Mouse (Mus musculus) kidney, adult 18-20 months (tissue): ENCODE data around the gene Gm43552.
A peak's percentile ranks its signal among the peaks of the same experiment; 100 is the strongest.
"Not testable (repeated sequence)": the region's sequence is repeated elsewhere in the genome, so short reads cannot be mapped to it uniquely, and the experiment has no call there.

Source experiments
- DNase-seq: peaks from one replicate; pipeline ENCODE4 v3.0.0; 2021

The Gm43552 gene

DNA sequence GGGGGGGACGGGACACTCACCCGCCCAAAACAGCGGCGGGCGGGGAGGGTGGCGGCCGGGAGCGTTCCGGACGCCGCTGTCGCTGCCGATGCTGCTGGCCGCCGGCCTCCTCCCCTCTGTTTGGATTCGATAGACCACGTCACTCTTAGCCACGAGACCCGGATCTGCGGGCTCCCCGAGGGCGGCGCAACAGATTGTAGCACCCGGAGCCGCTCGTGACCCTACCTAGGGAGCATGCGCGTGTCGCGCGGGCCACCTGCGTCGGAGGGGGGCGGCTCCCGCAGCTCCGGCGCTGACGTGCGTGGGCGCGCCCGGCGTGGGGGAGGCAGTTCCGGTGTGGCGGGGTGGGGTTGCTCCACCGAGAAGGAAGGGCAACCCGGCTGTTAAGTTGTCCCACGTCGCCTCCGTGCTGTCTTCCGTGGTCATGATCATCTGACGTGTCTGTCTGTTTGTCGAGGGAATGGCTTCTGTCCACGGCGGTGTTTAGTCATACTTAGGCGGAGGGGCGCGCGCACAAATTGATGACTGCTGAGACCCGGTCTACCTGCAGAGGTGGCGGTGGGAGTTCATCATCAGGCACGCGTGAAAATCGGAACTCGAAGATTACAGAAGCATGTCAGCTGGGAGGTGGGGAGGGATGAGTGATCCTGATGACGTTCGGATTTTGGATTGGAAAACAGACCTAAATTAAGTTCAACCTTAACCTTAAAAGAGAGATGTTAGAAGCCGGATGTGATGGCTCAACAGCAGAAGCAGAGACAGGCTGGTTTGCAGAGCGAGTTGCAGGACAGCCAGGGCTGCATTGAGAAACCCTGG is at the start of gene Gm43552:
Gene Gm43552, minus strand, starts transcription at position 118 of the 816 bp plus-strand sequence.
- peak; percentile 95 for DNase-seq

DNA sequence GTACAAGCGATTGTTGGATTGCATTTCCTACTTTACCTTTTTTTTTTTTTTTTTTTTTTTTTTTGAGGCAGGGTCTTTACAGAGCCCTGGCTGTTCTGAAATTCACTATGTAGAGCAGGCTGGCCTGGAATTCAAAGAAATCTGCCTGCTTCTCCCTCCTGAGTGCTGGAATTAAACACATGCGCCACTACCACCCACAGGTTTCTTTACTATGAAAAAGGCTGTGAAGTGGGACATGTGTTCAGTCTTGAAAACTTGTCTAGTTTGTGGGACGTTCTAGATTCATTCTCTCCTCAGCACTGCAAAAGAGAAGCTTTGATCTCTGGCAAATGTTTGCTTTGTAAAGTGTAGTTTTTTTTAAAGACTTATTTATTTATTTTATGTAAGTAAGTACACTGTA is 49.3 kb upstream of the Gm43552 start:
- DNase-seq = no peak

DNA sequence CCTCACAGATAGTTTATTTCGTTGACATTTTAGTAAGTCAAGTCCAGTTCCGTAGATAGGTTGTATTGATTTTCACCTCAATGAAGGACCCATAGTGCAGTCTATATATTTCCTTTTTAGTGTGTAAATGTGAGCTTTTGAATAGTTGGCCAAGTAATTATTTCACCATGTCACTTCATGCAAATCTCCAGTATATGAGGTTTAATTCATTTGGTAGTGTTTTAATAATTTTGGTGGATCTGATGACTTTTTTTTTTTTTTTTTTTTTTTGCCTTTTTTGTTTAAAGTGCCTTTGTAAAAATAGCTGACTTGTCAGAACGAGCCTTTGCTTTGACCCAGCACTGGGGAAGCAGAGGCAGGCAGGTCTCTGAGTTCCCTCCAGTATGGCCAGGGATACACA is 47.2 kb upstream of the Gm43552 start:
- no peak for DNase-seq

DNA sequence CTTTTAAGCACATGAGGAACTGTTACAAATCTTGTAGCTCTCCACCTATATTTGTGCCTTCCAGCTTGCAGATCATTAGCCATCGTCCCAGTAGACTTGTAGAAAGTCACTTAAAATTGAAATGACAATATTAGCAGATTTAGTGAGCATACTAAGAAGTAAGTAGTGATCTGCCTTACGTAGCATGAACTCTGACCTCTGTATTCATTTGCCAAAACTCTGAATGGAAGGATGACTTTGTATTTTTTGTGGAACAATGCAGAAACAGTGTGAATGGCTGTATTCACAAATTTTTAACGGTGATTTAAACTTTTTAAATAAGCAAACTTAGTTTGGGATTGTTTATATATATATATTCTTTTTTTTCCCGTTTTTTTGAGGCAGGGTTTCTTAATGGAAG is 46.2 kb upstream of the Gm43552 start:
- DNase-seq = no peak

DNA sequence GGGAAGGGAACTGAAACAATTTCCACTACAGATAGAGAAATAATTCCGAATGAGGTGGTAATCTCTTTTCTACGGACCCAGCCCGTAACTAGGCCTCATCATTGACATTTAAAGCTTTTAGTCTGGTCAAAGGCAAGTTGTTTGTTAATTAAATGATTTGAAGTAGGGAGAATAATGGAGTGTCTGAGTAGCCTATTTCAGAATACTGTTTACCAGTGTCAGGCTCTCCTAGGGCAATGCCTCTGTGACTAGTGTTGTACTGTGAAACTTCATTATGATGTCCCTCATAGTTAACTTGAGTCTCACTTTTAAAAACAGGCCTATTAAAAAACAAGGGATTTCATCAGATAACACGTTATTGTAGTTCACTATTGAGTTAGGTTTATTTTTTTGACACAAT is 45.5 kb upstream of the Gm43552 start:
- no peak for DNase-seq

DNA sequence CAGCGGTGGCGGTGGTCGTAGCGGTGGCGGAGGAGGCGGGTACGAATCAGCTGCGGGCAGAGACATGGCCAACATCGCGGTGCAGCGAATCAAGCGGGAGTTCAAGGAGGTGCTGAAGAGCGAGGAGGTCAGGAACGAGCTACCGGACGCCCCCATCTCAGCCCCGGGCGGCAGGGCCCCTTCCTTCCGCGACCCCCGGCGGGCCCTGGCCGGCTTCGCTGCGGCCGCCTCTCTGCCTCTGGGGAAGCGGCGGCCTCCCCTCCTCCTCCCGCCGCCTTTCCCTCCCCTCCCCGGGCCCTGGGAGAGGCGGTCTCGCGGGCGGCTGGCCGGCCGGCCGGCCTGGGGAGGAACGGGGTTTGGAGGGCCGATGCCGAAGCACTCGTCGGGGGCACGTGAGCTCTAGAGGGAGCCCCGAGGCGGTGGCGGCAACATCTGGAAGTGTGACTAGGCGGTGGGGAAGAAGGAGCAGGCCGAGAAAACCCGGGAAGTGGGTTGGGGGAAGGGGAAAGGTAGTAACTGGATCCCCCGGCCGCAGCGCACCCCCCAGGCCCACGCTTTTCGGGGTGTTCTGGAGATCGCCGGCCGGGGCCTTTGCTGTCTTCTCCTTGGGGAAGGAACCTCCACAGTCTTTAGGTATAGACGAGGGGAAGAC is 44.9 kb upstream of the Gm43552 start:
- no peak for DNase-seq

DNA sequence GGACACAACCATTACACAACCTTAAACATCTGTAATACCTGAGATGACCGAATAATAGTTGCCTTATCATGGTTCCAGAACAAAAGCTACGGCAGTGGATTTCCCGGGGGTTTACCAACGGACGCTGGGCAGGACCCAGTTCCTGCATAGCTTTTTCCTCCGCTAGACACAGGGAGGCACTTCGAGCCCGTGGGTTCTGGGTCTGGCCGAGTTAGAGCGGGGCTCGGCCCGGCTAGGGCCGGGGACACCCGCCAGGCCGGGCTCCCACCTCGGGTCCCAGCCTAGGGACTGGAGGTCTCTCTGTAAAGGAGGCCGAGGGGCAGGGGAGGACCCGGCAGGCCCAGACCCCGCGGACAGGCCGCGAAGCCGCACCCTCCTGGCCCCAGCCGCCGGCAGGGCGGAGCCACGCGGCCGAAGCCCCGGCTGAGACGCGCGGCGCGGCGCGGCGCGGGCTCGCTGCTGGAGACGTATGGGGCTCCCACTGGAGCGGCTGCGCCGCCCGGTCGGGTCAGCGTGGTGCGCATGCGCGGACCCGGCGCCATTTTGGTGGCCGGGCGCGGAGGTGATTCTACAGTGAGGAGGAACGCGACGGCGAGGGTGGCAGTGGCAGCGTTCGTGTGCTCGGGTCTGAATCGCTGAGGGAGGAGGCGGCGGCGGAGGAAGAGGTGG is 44.3 kb upstream of the Gm43552 start, which contains the start of the genes Smim14 and Ube2k:
Gene Smim14, minus strand, starts transcription at position 434 of the 669 bp plus-strand sequence.
Gene Ube2k, plus strand, starts transcription at position 483 of the 669 bp plus-strand sequence.
- peak; percentile 93 for DNase-seq

DNA sequence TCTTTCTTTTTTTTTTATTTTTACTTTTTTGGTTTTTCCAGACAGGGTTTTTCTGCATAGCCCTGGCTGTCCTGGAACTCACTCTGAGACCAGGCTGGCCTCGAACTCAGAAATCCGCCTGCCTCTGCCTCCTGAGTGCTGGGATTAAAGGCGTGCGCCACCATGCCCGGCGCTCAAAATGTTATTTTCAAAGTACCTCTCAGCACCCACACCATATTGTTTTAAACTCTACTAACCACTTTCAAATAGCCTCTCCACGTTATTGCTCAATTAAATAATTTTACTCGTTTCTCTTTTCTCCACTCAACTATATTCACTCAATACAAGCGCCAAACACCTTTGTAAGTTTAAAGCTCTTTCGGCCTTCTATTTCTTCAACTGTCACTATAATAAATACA is 43.4 kb upstream of the Gm43552 start:
- not testable (repeated sequence) for DNase-seq

DNA sequence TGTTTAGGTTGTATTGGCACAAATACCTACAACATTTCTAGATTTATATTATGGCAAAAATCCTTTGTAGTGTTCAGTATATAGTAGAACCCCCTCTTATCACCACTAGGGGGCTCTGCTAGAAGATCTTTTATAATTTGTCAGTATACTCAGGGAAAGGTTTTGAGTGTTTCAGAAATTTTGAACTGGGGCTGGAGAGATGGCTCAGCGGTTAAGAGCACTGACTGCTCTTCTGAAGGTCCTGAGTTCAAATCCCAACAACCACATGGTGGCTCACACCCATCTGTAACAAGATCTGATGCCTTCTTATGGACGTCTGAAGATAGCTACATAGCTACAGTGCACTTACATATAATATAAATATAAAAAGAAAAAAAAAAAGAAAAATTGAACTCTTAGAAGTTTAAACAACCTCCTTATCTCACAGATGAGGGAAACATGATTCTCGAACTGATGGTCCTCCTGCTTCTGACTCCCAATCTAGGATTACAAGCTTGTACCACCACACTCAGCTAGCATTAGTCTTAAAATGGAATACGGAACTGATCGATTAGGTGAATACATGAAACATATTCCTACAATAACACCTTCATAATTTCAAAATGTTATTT is 42.9 kb upstream of the Gm43552 start:
- peak; percentile 46 for DNase-seq

DNA sequence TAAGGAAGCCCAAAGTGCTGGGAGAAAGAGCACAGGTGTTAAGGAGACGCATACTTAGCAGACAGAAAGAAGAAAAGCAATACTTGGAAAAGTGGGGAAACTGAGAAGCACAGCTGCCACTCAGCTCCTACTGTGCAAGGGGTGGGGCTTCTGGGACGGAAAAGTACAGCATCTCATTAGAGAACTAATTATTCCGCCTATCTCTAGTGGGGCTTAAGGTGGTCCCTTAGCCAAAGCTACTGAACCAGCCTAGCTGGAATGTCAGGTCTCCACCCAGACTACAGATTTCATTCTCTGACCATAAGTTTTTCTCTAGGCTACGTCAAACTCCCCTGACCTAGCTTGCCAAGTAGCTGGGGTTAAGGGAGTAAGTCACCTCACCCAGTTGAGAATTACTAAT is 41.9 kb upstream of the Gm43552 start:
- DNase-seq = no peak

DNA sequence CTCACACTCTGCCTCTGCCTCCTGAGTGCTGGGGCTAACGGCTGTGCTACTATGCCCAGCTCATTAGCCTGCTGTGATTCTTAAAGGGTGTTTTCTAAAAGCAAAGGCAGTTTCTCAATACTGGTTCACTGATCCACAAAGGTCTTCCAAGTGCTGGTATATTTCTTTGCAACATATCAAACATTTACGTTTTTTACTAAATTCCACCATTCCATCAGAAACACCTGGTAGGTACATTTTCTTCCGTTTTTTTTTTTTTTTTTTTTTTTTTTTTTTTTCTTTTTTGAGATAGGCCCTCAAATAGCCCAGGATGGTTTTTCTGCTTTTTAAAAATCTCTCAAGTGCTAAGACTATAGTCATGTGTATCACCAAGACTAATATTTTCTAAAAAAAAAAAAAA is 38.6 kb upstream of the Gm43552 start:
- DNase-seq = no peak

DNA sequence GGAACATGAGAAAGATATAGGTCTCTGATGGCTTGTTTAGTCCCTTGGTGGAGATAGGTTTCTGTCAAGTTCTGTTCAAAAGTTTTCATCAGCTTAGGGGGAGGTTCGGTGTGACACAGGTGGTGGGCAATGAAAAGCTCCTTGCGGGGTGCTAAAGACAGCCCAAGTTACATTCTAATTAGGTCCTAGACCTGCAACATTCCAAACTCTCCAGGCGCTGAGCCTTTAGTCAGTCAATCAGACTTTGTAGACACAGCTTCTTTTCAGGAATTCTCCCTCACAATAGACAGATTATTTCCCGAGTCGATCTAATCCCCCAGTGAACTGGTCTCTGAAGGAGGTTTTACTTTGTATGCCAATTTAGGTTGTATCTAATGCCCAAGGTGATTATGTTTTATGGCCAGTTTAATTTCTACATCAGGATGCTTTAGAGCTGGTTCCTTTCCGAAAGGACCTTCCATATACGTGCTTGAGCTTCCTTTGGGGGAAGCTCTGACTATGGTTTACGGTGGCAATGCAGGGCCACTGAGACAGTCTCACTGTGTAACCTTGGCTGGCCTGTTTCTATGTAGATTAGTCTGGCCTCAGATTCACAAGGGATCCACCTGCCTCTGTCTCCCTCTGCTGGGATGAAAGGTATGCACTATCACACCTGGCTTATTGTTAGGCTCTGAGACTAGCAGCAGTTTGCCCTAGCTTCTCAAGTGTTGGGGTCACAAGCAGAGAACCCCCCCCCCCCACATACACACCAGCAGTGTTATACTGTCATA is 33.2 kb upstream of the Gm43552 start:
- no peak for DNase-seq

DNA sequence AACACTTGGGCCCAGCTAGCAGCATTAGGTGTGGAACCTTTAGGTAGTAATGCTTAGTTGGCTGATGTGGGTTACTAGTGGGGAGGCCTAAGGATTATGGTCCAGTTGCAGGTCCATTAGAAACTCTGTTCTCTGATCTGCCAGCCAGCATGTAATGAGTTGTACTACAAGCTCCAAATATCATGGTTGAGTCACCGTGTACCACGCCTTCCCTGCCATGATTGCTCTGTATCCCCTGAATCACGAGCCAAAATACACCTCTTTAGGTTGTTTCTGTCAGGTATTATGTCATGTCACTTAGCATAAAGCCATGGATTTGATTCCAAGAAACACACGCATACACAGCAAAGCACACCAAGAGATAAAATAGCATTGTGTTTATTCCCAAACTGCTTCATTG is 32.2 kb upstream of the Gm43552 start:
- DNase-seq = no peak

DNA sequence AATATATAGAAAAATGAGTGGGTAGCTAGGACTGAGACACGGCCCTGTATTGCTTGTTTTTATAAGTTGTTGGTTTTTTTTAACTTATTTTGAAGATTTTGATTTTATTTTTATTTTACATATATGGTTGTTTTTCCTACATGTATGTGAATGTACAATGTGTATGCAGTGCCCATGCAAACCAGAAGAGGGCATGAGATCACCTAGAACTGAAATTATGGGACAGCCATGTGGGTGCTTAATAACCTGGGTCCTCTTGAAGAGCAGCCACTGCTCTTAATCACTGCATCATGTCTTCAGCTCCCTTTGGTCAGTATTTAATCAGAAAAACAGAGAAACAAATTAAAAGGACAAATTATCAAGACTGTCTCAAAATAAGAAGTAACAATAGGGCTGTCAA is 29.2 kb upstream of the Gm43552 start:
- no peak for DNase-seq

DNA sequence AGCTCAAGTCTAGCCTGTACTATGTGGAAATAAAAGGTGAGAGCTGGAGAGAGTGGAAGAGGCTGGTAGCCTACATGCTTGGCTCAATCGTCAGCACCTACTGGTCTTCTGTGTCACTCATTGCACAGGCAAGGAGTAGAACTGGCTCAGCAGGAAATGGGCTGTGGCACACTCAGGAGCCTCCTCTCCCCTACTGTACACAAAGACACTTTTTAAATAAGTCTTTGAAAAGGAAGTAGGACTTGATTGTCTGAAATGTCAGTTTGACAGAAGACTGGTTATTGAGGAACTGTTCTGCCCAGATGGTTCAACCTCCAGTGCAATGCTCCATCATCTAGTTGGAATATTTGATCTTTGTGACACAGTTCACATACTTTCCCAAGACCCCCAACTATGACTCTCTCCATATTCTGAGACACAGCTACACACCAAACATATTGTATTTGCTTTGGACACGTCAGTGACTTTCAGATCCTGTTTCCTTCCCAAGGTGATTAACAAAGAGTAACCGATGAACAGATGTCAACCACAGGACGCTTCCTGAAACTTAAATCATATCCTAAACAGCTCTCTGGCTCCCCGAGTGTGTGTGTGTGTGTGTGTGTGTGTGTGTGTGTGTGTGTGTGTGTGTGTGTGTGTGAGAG is 22.1 kb upstream of the Gm43552 start:
- no peak for DNase-seq

DNA sequence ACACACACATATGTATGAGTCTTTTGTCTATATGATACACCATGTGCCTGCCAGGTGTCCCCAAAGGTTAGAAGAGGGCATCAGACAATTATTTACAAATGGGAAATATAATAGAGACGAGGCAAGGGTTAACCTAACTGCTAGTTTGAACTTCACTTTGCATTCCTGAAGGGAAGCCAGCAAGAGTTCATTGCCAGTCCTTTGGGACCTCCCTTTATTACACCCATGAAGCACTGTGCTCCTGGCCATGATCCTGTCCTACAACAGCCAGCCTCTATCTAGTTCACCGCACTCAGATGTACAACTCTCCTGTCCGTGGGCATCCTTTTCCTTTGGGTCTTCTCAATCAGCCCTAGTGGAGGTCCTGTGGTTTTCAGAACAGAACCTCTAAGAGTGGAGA is 20.9 kb upstream of the Gm43552 start:
- no peak for DNase-seq

DNA sequence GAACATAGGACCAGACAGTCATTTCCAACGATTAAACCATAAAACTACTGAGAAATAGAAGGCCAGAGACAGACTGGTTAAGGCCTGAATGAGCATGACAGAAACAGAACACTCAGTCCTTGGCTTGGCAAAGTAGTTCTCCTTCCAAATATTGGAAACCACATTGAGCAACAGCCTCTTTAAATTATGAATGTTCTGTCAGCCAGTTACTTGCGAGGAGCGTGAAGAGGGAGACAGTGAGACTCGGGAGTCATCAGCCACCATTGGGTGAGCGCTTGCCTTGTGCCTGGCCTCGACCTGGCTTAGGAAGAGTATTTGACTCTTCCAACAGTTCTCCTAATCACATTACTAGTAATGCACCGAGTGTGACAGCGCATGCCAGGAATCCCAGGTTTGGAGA is 15.8 kb upstream of the Gm43552 start:
- DNase-seq = no peak

DNA sequence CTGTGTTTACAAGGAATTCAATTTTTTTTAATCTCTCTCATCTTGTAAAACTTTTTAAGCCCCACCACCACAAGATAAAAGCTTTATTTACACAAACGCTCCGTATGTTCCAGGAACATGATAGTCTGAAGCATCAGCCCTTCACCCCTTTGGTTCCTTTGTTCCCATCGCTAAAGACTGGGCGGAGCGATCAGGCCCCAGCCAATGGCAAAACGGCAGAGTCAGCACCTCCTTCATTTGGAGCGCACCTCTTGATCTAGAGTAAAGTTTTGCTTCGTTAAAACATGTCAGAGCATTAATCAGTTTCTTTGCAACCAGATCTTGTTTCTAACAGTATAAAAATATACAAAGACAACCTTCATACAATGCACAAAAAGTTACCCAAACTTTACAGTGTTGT is 13.2 kb upstream of the Gm43552 start:
- no peak for DNase-seq

DNA sequence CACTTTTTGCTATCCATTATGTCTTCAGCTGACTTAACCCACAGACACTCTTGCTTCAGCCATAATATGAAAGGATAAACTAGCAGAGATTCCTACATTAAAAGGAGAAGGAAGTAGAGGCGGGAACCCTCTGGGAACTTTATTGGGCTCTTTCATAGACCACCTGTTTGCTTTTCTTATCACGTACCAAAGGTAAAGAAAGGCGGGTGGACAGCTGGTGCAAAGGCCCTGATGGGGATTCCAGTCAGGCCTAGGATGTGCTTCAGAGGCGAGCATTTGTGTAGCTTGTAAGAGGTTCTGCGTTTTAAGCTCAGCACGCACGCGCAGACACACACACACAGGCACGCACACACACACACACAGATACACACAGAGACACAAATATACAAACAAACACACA is 8.8 kb upstream of the Gm43552 start:
- no peak for DNase-seq

DNA sequence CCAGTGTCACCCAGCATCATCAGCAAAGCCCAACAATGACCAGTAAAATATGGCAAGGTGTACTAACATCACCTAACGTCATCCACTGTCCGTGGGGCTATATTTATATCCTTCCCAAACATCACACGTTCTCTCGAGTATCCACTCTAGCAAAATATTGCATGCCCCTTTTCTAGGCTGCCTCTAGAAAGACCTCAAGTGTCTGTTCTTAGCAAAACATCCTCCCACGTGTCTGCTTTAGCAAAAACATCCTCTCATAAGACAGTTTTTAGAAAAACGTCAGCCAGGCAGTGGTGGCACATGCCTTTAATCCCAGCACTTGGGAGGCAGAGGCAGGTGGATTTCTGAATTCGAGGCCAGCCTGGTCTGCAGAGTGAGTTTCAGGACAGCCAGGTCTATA is 7.6 kb upstream of the Gm43552 start:
- no peak for DNase-seq

DNA sequence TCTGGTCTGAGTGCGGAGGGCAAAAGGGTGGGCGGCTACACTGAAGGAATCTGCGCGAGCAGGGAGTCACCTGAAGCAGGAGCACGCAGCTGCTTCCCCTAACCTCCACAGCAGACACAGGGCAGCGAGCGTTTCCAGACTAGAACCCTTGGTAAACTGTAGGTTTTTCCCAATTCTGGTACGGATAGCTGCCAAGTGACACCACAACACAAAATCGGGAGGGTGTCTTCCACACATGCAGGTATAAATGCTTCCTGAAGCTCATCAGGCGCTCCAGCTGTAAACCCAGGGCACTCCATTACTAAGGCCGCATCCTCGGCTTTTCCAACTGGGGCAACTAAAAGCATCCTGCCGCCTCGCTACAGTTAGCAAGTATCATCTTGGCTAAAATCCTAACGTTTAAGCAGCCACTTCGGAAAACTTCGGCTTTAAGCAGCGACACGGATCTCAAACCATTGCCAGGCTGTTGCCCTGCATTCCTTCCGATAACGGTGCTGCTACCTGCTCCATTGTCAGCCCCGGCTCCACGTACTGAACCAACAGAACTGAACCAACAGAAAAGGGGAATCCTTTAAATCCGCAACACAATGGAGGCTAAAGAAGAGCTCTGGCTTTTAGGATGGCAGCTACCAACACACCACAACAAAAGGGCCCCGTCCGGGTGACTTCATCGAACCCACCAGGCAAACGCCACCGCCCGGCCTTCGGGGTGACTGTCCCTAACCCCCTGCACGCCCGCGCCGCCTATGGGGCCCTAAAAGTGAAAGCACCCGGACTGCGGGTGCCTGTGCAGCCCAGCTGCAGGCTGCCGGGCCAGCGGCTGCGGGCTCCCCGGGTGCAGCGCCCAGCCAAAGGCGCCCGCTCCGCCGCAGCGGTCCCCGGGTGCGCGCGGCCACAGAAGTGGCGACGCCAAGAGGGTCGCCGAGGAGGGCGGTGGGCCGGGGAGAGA is 592 bp downstream of the Gm43552 start:
- peak; percentile 74 for DNase-seq
